Mouse (Mus musculus): ENCODE data around the gene Olfr1426. TPM values are rescaled to one million over a fixed set of nuclear protein-coding genes. Genes with fewer than 3 reads are reported as not detected.
"Not testable (repeated sequence)": the region's sequence is repeated elsewhere in the genome, so short reads cannot be mapped to it uniquely, and the experiment has no call there.

Olfr1426 gene
- total and polyA plus RNA-seq, 3 experiments = not detected

- no peak overlapping the region for H3K27ac ChIP-seq
- 40% methylated on average over 1 of the region's 1 CpGs for WGBS
These were observed 12.7 kb upstream of the Olfr1426 start for GRCm38 (mm10) chr19:12104541-12104940.

GRCm38 (mm10) chr19:12103234-12103633, 11.4 kb upstream of the Olfr1426 start, which contains the start of gene Olfr1427:
Gene Olfr1427, minus strand, starts transcription at chr19:12103334.
- no peak for DNase-seq
- intact Hi-C loops (cut with DNase I) = no loop called here
- TF ChIP-seq EP300 (IDR thresholded peaks at IDR 0.05; ENCODE audit: insufficient read depth, low read depth, low read length) (no peak), POLR2A (IDR thresholded peaks at IDR 0.05; ENCODE audit: insufficient read depth, low read depth, low read length) (no peak), CTCF (IDR thresholded peaks at IDR 0.05) (no peak)
- Histone ChIP-seq H3K79me2 (replicated peaks; ENCODE audit: control insufficient read depth, insufficient read depth, low read length) (no peaks in the 10 kb centered on the region), H3K36me3 (ENCODE audit: control insufficient read depth, insufficient read depth, low read length) (no peaks in the 10 kb centered on the region), H3K4me3 (no peak within 1 kb of the TSS), H3K27ac (no peak within 1 kb of the TSS), H3K27me3 (ENCODE audit: control insufficient read depth, insufficient read depth, low read length) (no peaks in the 10 kb centered on the region), H3K9ac (ENCODE audit: low read depth, low read length) (no peak within 1 kb of the TSS), H3K4me1 (ENCODE audit: control insufficient read depth, insufficient read depth, low read length) (no peaks in the 10 kb centered on the region)
- 90% methylated on average over 2 of the region's 2 CpGs for WGBS

More at GRCm38 (mm10) chr19:12104541-12104940, 12.7 kb upstream of the Olfr1426 start:
- no peak overlapping the region for H3K9ac ChIP-seq (ENCODE audit: low read depth, low read length)
- no peak for DNase-seq
- no peak overlapping the region for H3K4me3 ChIP-seq
- no peaks in the 10 kb centered on the region for H3K36me3 ChIP-seq (ENCODE audit: control insufficient read depth, insufficient read depth, low read length)
- intact Hi-C loops (cut with DNase I) = no loop called here
- no peaks in the 10 kb centered on the region for H3K27me3 ChIP-seq (ENCODE audit: control insufficient read depth, insufficient read depth, low read length)
- TF ChIP-seq POLR2A (IDR thresholded peaks at IDR 0.05; ENCODE audit: insufficient read depth, low read depth, low read length) (no peak), EP300 (IDR thresholded peaks at IDR 0.05; ENCODE audit: insufficient read depth, low read depth, low read length) (no peak), CTCF (IDR thresholded peaks at IDR 0.05) (no peak)
- no peaks in the 10 kb centered on the region for H3K4me1 ChIP-seq (ENCODE audit: control insufficient read depth, insufficient read depth, low read length)
- no peaks in the 10 kb centered on the region for H3K79me2 ChIP-seq (replicated peaks; ENCODE audit: control insufficient read depth, insufficient read depth, low read length)

- DNase-seq; H3K36me3 ChIP-seq (ENCODE audit: control insufficient read depth, insufficient read depth, low read length); H3K4me1 ChIP-seq (ENCODE audit: control insufficient read depth, insufficient read depth, low read length); intact Hi-C loops (cut with DNase I); H3K4me3 ChIP-seq; H3K79me2 ChIP-seq (replicated peaks; ENCODE audit: control insufficient read depth, insufficient read depth, low read length); H3K27me3 ChIP-seq (ENCODE audit: control insufficient read depth, insufficient read depth, low read length); H3K27ac ChIP-seq; H3K9ac ChIP-seq (ENCODE audit: low read depth, low read length): not testable (repeated sequence)
- 78% methylated on average over 4 of the region's 4 CpGs for WGBS
These were observed 14.2 kb downstream of the Olfr1426 start, which contains the start of gene Olfr1425 for GRCm38 (mm10) chr19:12077631-12078030. Gene Olfr1425, minus strand, starts transcription at chr19:12077731.

- H3K79me2 ChIP-seq (replicated peaks; ENCODE audit: control insufficient read depth, insufficient read depth, low read length); intact Hi-C loops (cut with DNase I); DNase-seq: not testable (repeated sequence)
These were observed 22.3 kb downstream of the Olfr1426 start for GRCm38 (mm10) chr19:12069546-12069945.

GRCm38 (mm10) chr19:12067806-12068205, 24.0 kb downstream of the Olfr1426 start:
- H3K4me3 ChIP-seq; H3K4me1 ChIP-seq (ENCODE audit: control insufficient read depth, insufficient read depth, low read length); H3K36me3 ChIP-seq (ENCODE audit: control insufficient read depth, insufficient read depth, low read length); intact Hi-C loops (cut with DNase I); H3K27ac ChIP-seq; H3K79me2 ChIP-seq (replicated peaks; ENCODE audit: control insufficient read depth, insufficient read depth, low read length); H3K27me3 ChIP-seq (ENCODE audit: control insufficient read depth, insufficient read depth, low read length); DNase-seq; H3K9ac ChIP-seq (ENCODE audit: low read depth, low read length): not testable (repeated sequence)
- 47% methylated on average over 1 of the region's 1 CpGs for WGBS

More at GRCm38 (mm10) chr19:12069546-12069945, 22.3 kb downstream of the Olfr1426 start:
- not testable (repeated sequence) for H3K27me3 ChIP-seq (ENCODE audit: control insufficient read depth, insufficient read depth, low read length); H3K36me3 ChIP-seq (ENCODE audit: control insufficient read depth, insufficient read depth, low read length); H3K9ac ChIP-seq (ENCODE audit: low read depth, low read length); H3K4me1 ChIP-seq (ENCODE audit: control insufficient read depth, insufficient read depth, low read length); H3K4me3 ChIP-seq; H3K27ac ChIP-seq
- WGBS = 55% methylated on average over 1 of the region's 1 CpGs

GRCm38 (mm10) chr19:12062582-12062981, 29.2 kb downstream of the Olfr1426 start, which contains the start of gene Olfr1424:
Gene Olfr1424, minus strand, starts transcription at chr19:12062682.
- intact Hi-C loops (cut with DNase I); DNase-seq; H3K4me3 ChIP-seq; H3K4me1 ChIP-seq (ENCODE audit: control insufficient read depth, insufficient read depth, low read length); H3K27ac ChIP-seq; H3K36me3 ChIP-seq (ENCODE audit: control insufficient read depth, insufficient read depth, low read length); H3K9ac ChIP-seq (ENCODE audit: low read depth, low read length); H3K27me3 ChIP-seq (ENCODE audit: control insufficient read depth, insufficient read depth, low read length); H3K79me2 ChIP-seq (replicated peaks; ENCODE audit: control insufficient read depth, insufficient read depth, low read length): not testable (repeated sequence)
- 89% methylated on average over 1 of the region's 1 CpGs for WGBS

- H3K4me3 ChIP-seq = no peak overlapping the region
- no peak overlapping the region for H3K9ac ChIP-seq (ENCODE audit: low read depth, low read length)
- TF ChIP-seq CTCF (IDR thresholded peaks at IDR 0.05) (peak; percentile 12; the same call in 1 of the 2 replicates), POLR2A (IDR thresholded peaks at IDR 0.05; ENCODE audit: insufficient read depth, low read depth, low read length) (no peak), EP300 (IDR thresholded peaks at IDR 0.05; ENCODE audit: insufficient read depth, low read depth, low read length) (no peak)
- WGBS = 84% methylated on average over 5 of the region's 5 CpGs
- no peaks in the 10 kb centered on the region for H3K4me1 ChIP-seq (ENCODE audit: control insufficient read depth, insufficient read depth, low read length)
- intact Hi-C loops (cut with DNase I) = no loop called here
- H3K79me2 ChIP-seq (replicated peaks; ENCODE audit: control insufficient read depth, insufficient read depth, low read length) = no peaks in the 10 kb centered on the region
- no peaks in the 10 kb centered on the region for H3K36me3 ChIP-seq (ENCODE audit: control insufficient read depth, insufficient read depth, low read length)
- no peak overlapping the region for H3K27ac ChIP-seq
- no peak for DNase-seq
- H3K27me3 ChIP-seq (ENCODE audit: control insufficient read depth, insufficient read depth, low read length) = no peaks in the 10 kb centered on the region
These were observed 48.6 kb downstream of the Olfr1426 start for GRCm38 (mm10) chr19:12043163-12043562.
